Mouse (Mus musculus) MEL (cell line): ENCODE measurements around the gene Shmt1. TPM values are rescaled to one million over a fixed set of nuclear protein-coding genes. Genes with fewer than 3 reads are reported as not detected.

Experiments used
- DNase-seq: peaks from one replicate; pipeline ENCODE4 v3.0.0; 2011; ENCODE audit warnings: low read depth, low spot score
- H3K27ac ChIP-seq: 2 replicates; pipeline ENCODE4 v1.5.1; 2012; ENCODE audit warnings: low read depth, mild to moderate bottlenecking, control low read depth, low read length, moderate library complexity; ENCODE audit not compliant: control insufficient read depth
- H3K27me3 ChIP-seq, 2 experiments: fragments of 150-350 bp in 1 of 2; sonication (generic) in 1 of 2; 2 replicates each; pipeline ENCODE4 v1.6.1; 2012; ENCODE audit warnings: low read length in 2 of 2, mild to moderate bottlenecking in 2 of 2, improper control_type of control experiment in 1 of 2, moderate library complexity in 1 of 2; ENCODE audit not compliant: insufficient read depth in 2 of 2, control insufficient read depth in 1 of 2
- H3K36me3 ChIP-seq, 2 experiments: 2 replicates each; pipeline ENCODE4 v1.6.1; 2012 to 2014; ENCODE audit warnings: low read length in 2 of 2, improper control_type of control experiment in 1 of 2, inconsistent platforms in 1 of 2, mild to moderate bottlenecking in 1 of 2; ENCODE audit not compliant: insufficient read depth in 2 of 2, control insufficient read depth in 1 of 2
- H3K4me1 ChIP-seq, 2 experiments: fragments of 150-350 bp in 1 of 2; sonication (generic) in 1 of 2; 2 replicates each; pipeline ENCODE4 v1.6.1; 2012; ENCODE audit warnings: low read length in 2 of 2, improper control_type of control experiment in 1 of 2, mild to moderate bottlenecking in 1 of 2; ENCODE audit not compliant: insufficient read depth in 2 of 2, control insufficient read depth in 1 of 2
- H3K4me3 ChIP-seq, 2 experiments: fragments of 150-350 bp in 1 of 2; sonication (generic) in 1 of 2; 2 replicates each; pipeline ENCODE4 v1.5.1; 2012; ENCODE audit warnings: low read depth in 2 of 2, low read length in 2 of 2, mild to moderate bottlenecking in 2 of 2, moderate library complexity in 2 of 2, control low read depth in 1 of 2, improper control_type of control experiment in 1 of 2; ENCODE audit not compliant: control insufficient read depth in 1 of 2, insufficient read depth in 1 of 2
- H3K79me2 ChIP-seq: 2 replicates; pipeline ENCODE4 v1.6.1; 2012; ENCODE audit warnings: mild to moderate bottlenecking, low read length, moderate library complexity; ENCODE audit not compliant: control insufficient read depth, poor library complexity, insufficient read depth
- H3K9ac ChIP-seq: 2 replicates; pipeline ENCODE4 v1.6.1; 2012; ENCODE audit warnings: low read depth, mild to moderate bottlenecking, control low read depth, low read length, moderate library complexity; ENCODE audit not compliant: control insufficient read depth, poor library complexity, severe bottlenecking
- H3K9me3 ChIP-seq: fragments of 150-350 bp; sonication (generic); replicated peaks from 2 replicates; pipeline ENCODE4 v1.6.1; 2012; ENCODE audit warnings: mild to moderate bottlenecking, low read length, improper control_type of control experiment, moderate library complexity; ENCODE audit not compliant: insufficient read depth
- BHLHE40 ChIP-seq: IDR thresholded peaks from 2 replicates; pipeline ENCODE4 v1.6.1; 2012; ENCODE audit warnings: low read depth, mild to moderate bottlenecking, inconsistent platforms, low read length, improper control_type of control experiment, borderline replicate concordance
- GABPA ChIP-seq: IDR thresholded peaks from 2 replicates; pipeline ENCODE4 v1.6.1; 2012; ENCODE audit warnings: low read depth, mild to moderate bottlenecking, inconsistent platforms, low read length, improper control_type of control experiment, moderate library complexity
- GATA1 ChIP-seq: IDR thresholded peaks from 2 replicates; pipeline ENCODE4 v1.6.1; 2011; ENCODE audit warnings: low read depth, low read length, improper control_type of control experiment
- JUND ChIP-seq: IDR thresholded peaks from 2 replicates; pipeline ENCODE4 v1.6.1; 2011; ENCODE audit warnings: low read depth, mild to moderate bottlenecking, improper control_type of control experiment, low read length
- MAX ChIP-seq: IDR thresholded peaks from 2 replicates; pipeline ENCODE4 v1.6.1; 2011; ENCODE audit warnings: low read length, improper control_type of control experiment
- NELFE ChIP-seq: IDR thresholded peaks from 2 replicates; pipeline ENCODE4 v1.6.1; 2011; ENCODE audit warnings: low read depth, low read length, improper control_type of control experiment
- NRF1 ChIP-seq: IDR thresholded peaks from 2 replicates; pipeline ENCODE4 v1.6.1; 2014; ENCODE audit warnings: low read depth, mild to moderate bottlenecking, inconsistent platforms, low read length, improper control_type of control experiment, moderate library complexity; ENCODE audit not compliant: poor library complexity, insufficient read depth, severe bottlenecking
- POLR2AphosphoS5 ChIP-seq: IDR thresholded peaks from 2 replicates; pipeline ENCODE4 v1.6.1; 2012; ENCODE audit warnings: low read depth, borderline replicate concordance, mild to moderate bottlenecking, inconsistent platforms, low read length, moderate library complexity, mixed read lengths
- RAD21 ChIP-seq: IDR thresholded peaks from 2 replicates; pipeline ENCODE4 v1.6.1; 2011; ENCODE audit warnings: mild to moderate bottlenecking, low read depth, low read length, improper control_type of control experiment
- RCOR1 ChIP-seq: IDR thresholded peaks from 2 replicates; pipeline ENCODE4 v1.6.1; 2012; ENCODE audit warnings: low read depth, mild to moderate bottlenecking, inconsistent platforms, low read length, improper control_type of control experiment
- SIN3A ChIP-seq: IDR thresholded peaks from 2 replicates; pipeline ENCODE4 v1.6.1; 2012; ENCODE audit warnings: low read length, improper control_type of control experiment, inconsistent platforms
- SMC3 ChIP-seq: IDR thresholded peaks from 2 replicates; pipeline ENCODE4 v1.6.1; 2011; ENCODE audit warnings: low read depth, low read length, improper control_type of control experiment
- TAL1 ChIP-seq: IDR thresholded peaks from 2 replicates; pipeline ENCODE4 v1.6.1; 2012; ENCODE audit warnings: mild to moderate bottlenecking, inconsistent platforms, low read length, moderate library complexity, mixed read lengths
- UBTF ChIP-seq: IDR thresholded peaks from 2 replicates; pipeline ENCODE4 v1.6.1; 2012; ENCODE audit warnings: low read depth, mild to moderate bottlenecking, inconsistent platforms, low read length, improper control_type of control experiment, moderate library complexity, borderline replicate concordance; ENCODE audit not compliant: insufficient read depth
- USF2 ChIP-seq, 2 experiments: IDR thresholded peaks; 2 replicates each; pipeline ENCODE4 v1.6.1; 2011 to 2012; ENCODE audit warnings: improper control_type of control experiment in 2 of 2, low read length in 2 of 2, borderline replicate concordance in 1 of 2, inconsistent platforms in 1 of 2, low read depth in 1 of 2, mild to moderate bottlenecking in 1 of 2; ENCODE audit not compliant: insufficient read depth in 1 of 2
- ZC3H11A ChIP-seq: IDR thresholded peaks from 2 replicates; pipeline ENCODE4 v1.6.1; 2012; ENCODE audit warnings: low read depth, mild to moderate bottlenecking, inconsistent platforms, low read length, improper control_type of control experiment
- ZKSCAN1 ChIP-seq: IDR thresholded peaks from 2 replicates; pipeline ENCODE4 v1.6.1; 2012; ENCODE audit warnings: low read depth, mild to moderate bottlenecking, inconsistent platforms, low read length, improper control_type of control experiment, moderate library complexity
- ZMIZ1 ChIP-seq: IDR thresholded peaks from 2 replicates; pipeline ENCODE4 v1.6.1; 2012; ENCODE audit warnings: low read depth, mild to moderate bottlenecking, inconsistent platforms, low read length, improper control_type of control experiment, moderate library complexity
- polyA plus RNA-seq, 2 experiments: library from polyadenylated mRNA; stranded (reverse) in 1 of 2; unstranded in 1 of 2; fragments of >175 nt in 1 of 2; fragments of >200 nt in 1 of 2; gene quantifications; 2 replicates each; pipeline versions ENCODE4 v1.2.1 to v1.2.4; 2012; ENCODE audit warnings: low replicate concordance in 2 of 2, low read depth in 1 of 2; ENCODE audit not compliant: insufficient read length in 2 of 2, insufficient read depth in 1 of 2, missing spikeins in 1 of 2
- total RNA-seq: library from RNA; depleted of rRNA; stranded (reverse); fragments of 300-350 nt; gene quantifications from 2 replicates; pipeline ENCODE4 v1.2.3, GENCODE M21; 2012; rRNA removed

Shmt1 gene
- total and polyA plus RNA-seq, 3 experiments, result 55.3 to 71.4 TPM; not detected in 1

GRCm38 (mm10) chr11:60740321-60740720, 71.2 kb downstream of the Shmt1 start:
- TF ChIP-seq ZMIZ1 (no peak), ZC3H11A (no peak), BHLHE40 (no peak), GATA1 (no peak), RAD21 (no peak), UBTF (no peak), ZKSCAN1 (no peak), JUND (no peak), TAL1 (no peak), RCOR1 (no peak), USF2 (IDR thresholded peaks at IDR 0.05; ENCODE audit: borderline replicate concordance in 1 of 2, insufficient read depth in 1 of 2, low read depth in 1 of 2, low read length in 2 of 2) (no peak), MAX (no peak), SMC3 (no peak), POLR2AphosphoS5 (no peak), GABPA (no peak), NELFE (no peak), SIN3A (no peak), NRF1 (no peak)
- Histone ChIP-seq H3K27ac (no peak overlapping the region), H3K4me1 (no peaks in the 10 kb centered on the region), H3K79me2 (no peaks in the 10 kb centered on the region), H3K9me3 (no peaks in the 10 kb centered on the region), H3K36me3 (peaks cover 0 to 3% of the 10 kb centered on the region in 2 experiments; a peak in 2 of 4 replicates), H3K4me3 (no peak overlapping the region), H3K27me3 (no peaks in the 10 kb centered on the region), H3K9ac (no peak overlapping the region)
- DNase-seq, result no peak

Other genes starting within 250 kb of the Shmt1 start
- gene Llgl1, start 112.0 kb downstream of the Shmt1 start, total RNA-seq, result 9.3 and 11.6 TPM in 2 replicates
- 10 to 100 TPM in 1 of 2 experiments, not detected in 1; 23.9 TPM for gene Llgl1, start 112.0 kb downstream of the Shmt1 start, polyA plus RNA-seq
- gene Flii, start 84.5 kb downstream of the Shmt1 start, total RNA-seq, result 71.8 and 78.7 TPM in 2 replicates
- gene Flii, start 84.5 kb downstream of the Shmt1 start, polyA plus RNA-seq, result 100 to 1,000 TPM in 1 of 2 experiments, not detected in 1; 111 TPM
- 14.2 and 14.6 TPM in 2 replicates for gene Mief2, start 83.3 kb downstream of the Shmt1 start, total RNA-seq
- 10 to 100 TPM in 1 of 2 experiments, not detected in 1; 13.4 TPM for gene Mief2, start 83.3 kb downstream of the Shmt1 start, polyA plus RNA-seq
- 17.7 and 19.3 TPM in 2 replicates for gene Top3a, start 34.4 kb downstream of the Shmt1 start, total RNA-seq
- 10 to 100 TPM in 1 of 2 experiments, not detected in 1; 18.4 TPM for gene Top3a, start 34.4 kb downstream of the Shmt1 start, polyA plus RNA-seq
- gene Smcr8, start 34.2 kb downstream of the Shmt1 start, total RNA-seq, result 17.0 and 20.0 TPM in 2 replicates
- 10 to 100 TPM in 1 of 2 experiments, not detected in 1; 20.5 TPM for gene Smcr8, start 34.2 kb downstream of the Shmt1 start, polyA plus RNA-seq
- gene Dhrs7b, start 18.9 kb upstream of the Shmt1 start, total RNA-seq, result 67.8 and 81.5 TPM in 2 replicates
- gene Dhrs7b, start 18.9 kb upstream of the Shmt1 start, polyA plus RNA-seq, result 10 to 100 TPM; 49.5 to 94.7 TPM
- gene Tmem11, start 67.6 kb upstream of the Shmt1 start, total RNA-seq, result 90.7 and 125 TPM in 2 replicates
- 100 to 1,000 TPM in 1 of 2 experiments, not detected in 1; 117 TPM for gene Tmem11, start 67.6 kb upstream of the Shmt1 start, polyA plus RNA-seq
- gene Natd1, start 103.0 kb upstream of the Shmt1 start, total RNA-seq, result 3.0 and 3.9 TPM in 2 replicates
- 10 to 100 TPM in 1 of 2 experiments, not detected in 1; 10.9 TPM for gene Natd1, start 103.0 kb upstream of the Shmt1 start, polyA plus RNA-seq
- gene Map2k3, start 120.3 kb upstream of the Shmt1 start, total RNA-seq, result 69.2 and 73.2 TPM in 2 replicates
- gene Map2k3, start 120.3 kb upstream of the Shmt1 start, polyA plus RNA-seq, result 100 to 1,000 TPM; 111 to 132 TPM
- gene Kcnj12, start 210.8 kb upstream of the Shmt1 start, total RNA-seq, result not detected in 2 replicates
- gene Kcnj12, start 210.8 kb upstream of the Shmt1 start, polyA plus RNA-seq, result not detected